Mouse (Mus musculus): Measurements from ENCODE around the gene Galnt3.

- TF ChIP-seq EP300 (IDR thresholded peaks at IDR 0.05; ENCODE audit: low read depth) (no peak), CTCF (IDR thresholded peaks at IDR 0.05; ENCODE audit: low read depth) (no peak)
Measured at GRCm38 (mm10) chr2:66165025-66165424, 40.2 kb upstream of the Galnt3 start.
